Mouse (Mus musculus) MEL (cell line): Measurements from ENCODE around the gene Grk4. TPM values are rescaled to one million over a fixed set of nuclear protein-coding genes. Genes with fewer than 3 reads are reported as not detected.
A peak's percentile ranks its signal among the peaks of the same experiment; 100 is the strongest.

Experiments used
- DNase-seq: peaks from one replicate; pipeline ENCODE4 v3.0.0; 2011; ENCODE audit warnings: low read depth, low spot score
- H3K27ac ChIP-seq: 2 replicates; pipeline ENCODE4 v1.5.1; 2012; ENCODE audit warnings: low read depth, mild to moderate bottlenecking, control low read depth, low read length, moderate library complexity; ENCODE audit not compliant: control insufficient read depth
- H3K27me3 ChIP-seq, 2 experiments: fragments of 150-350 bp in 1 of 2; sonication (generic) in 1 of 2; 2 replicates each; pipeline ENCODE4 v1.6.1; 2012; ENCODE audit warnings: low read length in 2 of 2, mild to moderate bottlenecking in 2 of 2, improper control_type of control experiment in 1 of 2, moderate library complexity in 1 of 2; ENCODE audit not compliant: insufficient read depth in 2 of 2, control insufficient read depth in 1 of 2
- H3K36me3 ChIP-seq, 2 experiments: 2 replicates each; pipeline ENCODE4 v1.6.1; 2012 to 2014; ENCODE audit warnings: low read length in 2 of 2, improper control_type of control experiment in 1 of 2, inconsistent platforms in 1 of 2, mild to moderate bottlenecking in 1 of 2; ENCODE audit not compliant: insufficient read depth in 2 of 2, control insufficient read depth in 1 of 2
- H3K4me1 ChIP-seq, 2 experiments: fragments of 150-350 bp in 1 of 2; sonication (generic) in 1 of 2; 2 replicates each; pipeline ENCODE4 v1.6.1; 2012; ENCODE audit warnings: low read length in 2 of 2, improper control_type of control experiment in 1 of 2, mild to moderate bottlenecking in 1 of 2; ENCODE audit not compliant: insufficient read depth in 2 of 2, control insufficient read depth in 1 of 2
- H3K4me3 ChIP-seq, 2 experiments: fragments of 150-350 bp in 1 of 2; sonication (generic) in 1 of 2; 2 replicates each; pipeline ENCODE4 v1.5.1; 2012; ENCODE audit warnings: low read depth in 2 of 2, low read length in 2 of 2, mild to moderate bottlenecking in 2 of 2, moderate library complexity in 2 of 2, control low read depth in 1 of 2, improper control_type of control experiment in 1 of 2; ENCODE audit not compliant: control insufficient read depth in 1 of 2, insufficient read depth in 1 of 2
- H3K79me2 ChIP-seq: 2 replicates; pipeline ENCODE4 v1.6.1; 2012; ENCODE audit warnings: mild to moderate bottlenecking, low read length, moderate library complexity; ENCODE audit not compliant: control insufficient read depth, poor library complexity, insufficient read depth
- H3K9ac ChIP-seq: 2 replicates; pipeline ENCODE4 v1.6.1; 2012; ENCODE audit warnings: low read depth, mild to moderate bottlenecking, control low read depth, low read length, moderate library complexity; ENCODE audit not compliant: control insufficient read depth, poor library complexity, severe bottlenecking
- H3K9me3 ChIP-seq: fragments of 150-350 bp; sonication (generic); replicated peaks from 2 replicates; pipeline ENCODE4 v1.6.1; 2012; ENCODE audit warnings: mild to moderate bottlenecking, low read length, improper control_type of control experiment, moderate library complexity; ENCODE audit not compliant: insufficient read depth
- CHD1 ChIP-seq: IDR thresholded peaks from 2 replicates; pipeline ENCODE4 v1.6.1; 2012; ENCODE audit warnings: low read depth, mild to moderate bottlenecking, inconsistent platforms, low read length, improper control_type of control experiment
- CHD2 ChIP-seq: IDR thresholded peaks from 2 replicates; pipeline ENCODE4 v1.6.1; 2011; ENCODE audit warnings: low read length, improper control_type of control experiment
- CTCF ChIP-seq, 3 experiments: IDR thresholded peaks in 2 of 3; conservative IDR thresholded peaks in 1 of 3; 2 replicates each; pipeline ENCODE4 v1.5.1; 2011 to 2012; ENCODE audit warnings: low read length in 3 of 3, low read depth in 2 of 3, mild to moderate bottlenecking in 2 of 3, improper control_type of control experiment in 1 of 3, inconsistent platforms in 1 of 3, mixed read lengths in 1 of 3, moderate library complexity in 1 of 3; ENCODE audit not compliant: control insufficient read depth in 1 of 3, insufficient read depth in 1 of 3, poor library complexity in 1 of 3, severe bottlenecking in 1 of 3
- E2F4 ChIP-seq: IDR thresholded peaks from 2 replicates; pipeline ENCODE4 v1.6.1; 2011; ENCODE audit warnings: low read depth, low read length, improper control_type of control experiment, borderline replicate concordance
- EP300 ChIP-seq, 2 experiments: IDR thresholded peaks; 2 replicates each; pipeline ENCODE4 v1.6.1; 2011; ENCODE audit warnings: improper control_type of control experiment in 2 of 2, low read length in 2 of 2, low read depth in 1 of 2, mild to moderate bottlenecking in 1 of 2
- KAT2A ChIP-seq: conservative IDR thresholded peaks from 2 replicates; pipeline ENCODE4 v1.6.1; 2012; ENCODE audit warnings: low read depth, low read length, improper control_type of control experiment, inconsistent platforms
- MAFK ChIP-seq: IDR thresholded peaks from 2 replicates; pipeline ENCODE4 v1.6.1; 2011; ENCODE audit warnings: low read depth, mild to moderate bottlenecking, low read length, improper control_type of control experiment, borderline replicate concordance
- MAZ ChIP-seq: IDR thresholded peaks from 2 replicates; pipeline ENCODE4 v1.6.1; 2012; ENCODE audit warnings: low read depth, mild to moderate bottlenecking, inconsistent platforms, low read length, improper control_type of control experiment
- MEF2A ChIP-seq: IDR thresholded peaks from 2 replicates; pipeline ENCODE4 v1.6.1; 2014; ENCODE audit warnings: low read depth, mild to moderate bottlenecking, inconsistent platforms, low read length, improper control_type of control experiment; ENCODE audit not compliant: poor library complexity, insufficient replicate concordance, severe bottlenecking; ENCODE audit errors: extremely low read depth
- MYB ChIP-seq: IDR thresholded peaks from 2 replicates; pipeline ENCODE4 v1.6.1; 2011; ENCODE audit warnings: mild to moderate bottlenecking, low read depth, low read length, improper control_type of control experiment
- MYC ChIP-seq: IDR thresholded peaks from 2 replicates; pipeline ENCODE4 v1.6.1; 2011; ENCODE audit warnings: low read depth, mild to moderate bottlenecking, low read length, improper control_type of control experiment, moderate library complexity
- POLR2A ChIP-seq, 2 experiments: IDR thresholded peaks; 2 replicates each; pipeline ENCODE4 v1.6.1; 2011 to 2012; ENCODE audit warnings: low read length in 2 of 2, mild to moderate bottlenecking in 2 of 2, control low read depth in 1 of 2, improper control_type of control experiment in 1 of 2, low read depth in 1 of 2, moderate library complexity in 1 of 2; ENCODE audit not compliant: control insufficient read depth in 1 of 2, insufficient read depth in 1 of 2, poor library complexity in 1 of 2
- POLR2AphosphoS2 ChIP-seq: IDR thresholded peaks from 2 replicates; pipeline ENCODE4 v1.6.1; 2011; ENCODE audit warnings: low read length, improper control_type of control experiment
- RAD21 ChIP-seq: IDR thresholded peaks from 2 replicates; pipeline ENCODE4 v1.6.1; 2011; ENCODE audit warnings: mild to moderate bottlenecking, low read depth, low read length, improper control_type of control experiment
- SMC3 ChIP-seq: IDR thresholded peaks from 2 replicates; pipeline ENCODE4 v1.6.1; 2011; ENCODE audit warnings: low read depth, low read length, improper control_type of control experiment
- TAL1 ChIP-seq: IDR thresholded peaks from 2 replicates; pipeline ENCODE4 v1.6.1; 2012; ENCODE audit warnings: mild to moderate bottlenecking, inconsistent platforms, low read length, moderate library complexity, mixed read lengths
- TBP ChIP-seq: IDR thresholded peaks from 2 replicates; pipeline ENCODE4 v1.8.0; 2011; ENCODE audit warnings: low read depth, low read length, improper control_type of control experiment
- ZMIZ1 ChIP-seq: IDR thresholded peaks from 2 replicates; pipeline ENCODE4 v1.6.1; 2012; ENCODE audit warnings: low read depth, mild to moderate bottlenecking, inconsistent platforms, low read length, improper control_type of control experiment, moderate library complexity
- polyA plus RNA-seq, 2 experiments: library from polyadenylated mRNA; stranded (reverse) in 1 of 2; unstranded in 1 of 2; fragments of >175 nt in 1 of 2; fragments of >200 nt in 1 of 2; gene quantifications; 2 replicates each; pipeline versions ENCODE4 v1.2.1 to v1.2.4; 2012; ENCODE audit warnings: low replicate concordance in 2 of 2, low read depth in 1 of 2; ENCODE audit not compliant: insufficient read length in 2 of 2, insufficient read depth in 1 of 2, missing spikeins in 1 of 2
- total RNA-seq: library from RNA; depleted of rRNA; stranded (reverse); fragments of 300-350 nt; gene quantifications from 2 replicates; pipeline ENCODE4 v1.2.3, GENCODE M21; 2012

Grk4 gene
- total and polyA plus RNA-seq, 3 experiments, result 0.70 to 0.81 TPM; not detected in 1

GRCm38 (mm10) chr5:34659686-34660590 is at the start of gene Grk4, which contains the start of gene Nop14 (continued):
- TF ChIP-seq TBP, result peak; percentile 97
- TF ChIP-seq ZMIZ1, result peak; percentile 96
- TF ChIP-seq KAT2A, result peak; percentile 100
- peak; percentile 94 to 100 for TF ChIP-seq POLR2A (IDR thresholded peaks at IDR 0.05; ENCODE audit: control insufficient read depth in 1 of 2, insufficient read depth in 1 of 2, low read depth in 1 of 2, low read length in 2 of 2, poor library complexity in 1 of 2)
- TF ChIP-seq TAL1, result no peak

- H3K27ac ChIP-seq, result no peak overlapping the region
These were observed 27.2 kb upstream of the Grk4 start for GRCm38 (mm10) chr5:34632996-34633395.

GRCm38 (mm10) chr5:34633641-34634040 is 26.5 kb upstream of the Grk4 start:
- H3K9me3 ChIP-seq, result no peaks in the 10 kb centered on the region
- H3K4me1 ChIP-seq, result peaks cover 0 to 18% of the 10 kb centered on the region in 2 experiments; a peak in 2 of 4 replicates
- H3K9ac ChIP-seq, result no peak overlapping the region
- TF ChIP-seq TAL1 (no peak), CTCF (IDR thresholded peaks at IDR 0.05 in 2 of 3, conservative IDR thresholded peaks at IDR 0.05 in 1 of 3; ENCODE audit: control insufficient read depth in 1 of 3, insufficient read depth in 1 of 3, low read depth in 2 of 3, low read length in 3 of 3, poor library complexity in 1 of 3, severe bottlenecking in 1 of 3) (no peak), MYC (no peak), ZMIZ1 (no peak), EP300 (IDR thresholded peaks at IDR 0.05; ENCODE audit: low read depth in 1 of 2, low read length in 2 of 2) (no peak), MYB (no peak), POLR2AphosphoS2 (no peak; the same call in 1 of the 2 replicates), RAD21 (no peak), KAT2A (no peak), MAFK (no peak), MEF2A (no peak), E2F4 (no peak), MAZ (no peak), POLR2A (IDR thresholded peaks at IDR 0.05; ENCODE audit: control insufficient read depth in 1 of 2, insufficient read depth in 1 of 2, low read depth in 1 of 2, low read length in 2 of 2, poor library complexity in 1 of 2) (no peak), CHD1 (no peak)
- H3K4me3 ChIP-seq, result no peak overlapping the region
- H3K36me3 ChIP-seq, result peaks cover 0 to 9% of the 10 kb centered on the region in 2 experiments; a peak in 3 of 4 replicates
- H3K27me3 ChIP-seq, result no peaks in the 10 kb centered on the region
- H3K27ac ChIP-seq, result no peak overlapping the region
- no peak for DNase-seq
- peaks cover 13% of the 10 kb centered on the region for H3K79me2 ChIP-seq

More at GRCm38 (mm10) chr5:34632996-34633395, 27.2 kb upstream of the Grk4 start:
- no peaks in the 10 kb centered on the region for H3K9me3 ChIP-seq
- peaks cover 0 to 8% of the 10 kb centered on the region in 2 experiments; a peak in 2 of 4 replicates for H3K36me3 ChIP-seq
- no peaks in the 10 kb centered on the region for H3K27me3 ChIP-seq
- no peak overlapping the region for H3K4me3 ChIP-seq
- H3K9ac ChIP-seq, result no peak overlapping the region
- TF ChIP-seq SMC3, result 0 out of 2 replicates have a peak, but pooled peaks have one; percentile 7
- no peak for TF ChIP-seq KAT2A
- no peak for TF ChIP-seq CHD2
- TF ChIP-seq, all 39 proteins: peak for 1
- Histone ChIP-seq H3K4me1 (peaks cover 0 to 18% of the 10 kb centered on the region in 2 experiments; a peak in 2 of 4 replicates), H3K79me2 (peaks cover 13% of the 10 kb centered on the region)
- peak; percentile 65 for DNase-seq
